Mouse (Mus musculus) megakaryocyte, embryonic 14.5 days (primary cell): Measurements from ENCODE around the gene Prorsd1. TPM values are rescaled to one million over a fixed set of nuclear protein-coding genes. Genes with fewer than 3 reads are reported as not detected.

Experiments
- H3K27me3 ChIP-seq: replicated peaks from 2 replicates; pipeline ENCODE3; 2012; ENCODE audit warnings: inconsistent platforms
- H3K36me3 ChIP-seq: replicated peaks from 2 replicates; pipeline ENCODE3; 2012; ENCODE audit warnings: low read length, inconsistent platforms, mixed read lengths
- H3K4me1 ChIP-seq: 2 replicates; pipeline ENCODE4 v1.6.1; 2012; ENCODE audit warnings: inconsistent platforms
- H3K4me3 ChIP-seq: replicated peaks from 2 replicates; pipeline ENCODE3; 2012; ENCODE audit warnings: moderate library complexity, mild to moderate bottlenecking, inconsistent platforms
- H3K9me3 ChIP-seq: 2 replicates; pipeline ENCODE4 v1.6.1; 2012; ENCODE audit warnings: inconsistent platforms
- FLI1 ChIP-seq: IDR thresholded peaks from 2 replicates; pipeline ENCODE4 v1.6.1; 2012; ENCODE audit warnings: low read length, inconsistent platforms, mixed read lengths
- GATA1 ChIP-seq: IDR thresholded peaks from 3 replicates; pipeline ENCODE4 v1.6.1; 2012; ENCODE audit warnings: mixed read lengths, low read length, inconsistent platforms, borderline replicate concordance
- polyA plus RNA-seq: library from polyadenylated mRNA; stranded (reverse); fragments of >175 nt; gene quantifications from 2 replicates; pipeline ENCODE4 v1.2.3, GENCODE M21; 2012; ENCODE audit warnings: low replicate concordance; ENCODE audit not compliant: insufficient read depth

Prorsd1 gene
- polyA plus RNA-seq, 1 experiment: 7.7 TPM

GRCm38 (mm10) chr11:29544225-29544945, 29.6 kb upstream of the Prorsd1 start:
- H3K9me3 ChIP-seq: no peaks in the 10 kb centered on the region
- peaks cover 64% of the 10 kb centered on the region for H3K36me3 ChIP-seq
- no peaks in the 10 kb centered on the region for H3K27me3 ChIP-seq
- peaks cover 17% of the 10 kb centered on the region for H3K4me1 ChIP-seq
- H3K4me3 ChIP-seq: no peak overlapping the region
- no peak for TF ChIP-seq FLI1
- no peak for TF ChIP-seq GATA1

- Histone ChIP-seq H3K9me3 (no peaks in the 10 kb centered on the region), H3K27me3 (no peaks in the 10 kb centered on the region), H3K4me1 (no peaks in the 10 kb centered on the region), H3K36me3 (peaks cover 90% of the 10 kb centered on the region), H3K4me3 (no peak overlapping the region)
- TF ChIP-seq FLI1 (no peak), GATA1 (no peak)
Observed at GRCm38 (mm10) chr11:29538201-29538600, 23.4 kb upstream of the Prorsd1 start.

GRCm38 (mm10) chr11:29525988-29526794, 11.4 kb upstream of the Prorsd1 start, which contains the start of gene Mtif2:
Mtif2 (plus strand) TSS chr11:29526408.
- Histone ChIP-seq H3K27me3 (no peaks in the 10 kb centered on the region), H3K9me3 (no peaks in the 10 kb centered on the region), H3K4me3 (peak within 1 kb of the TSS; percentile 92), H3K4me1 (peaks cover 35% of the 10 kb centered on the region), H3K36me3 (peaks cover 22% of the 10 kb centered on the region)
- TF ChIP-seq GATA1: no peak
- TF ChIP-seq FLI1: peak; percentile 50; the same call in 1 of the 2 replicates

- no peak for TF ChIP-seq FLI1
- TF ChIP-seq GATA1: no peak
- Histone ChIP-seq H3K9me3 (peaks cover 6% of the 10 kb centered on the region), H3K4me1 (peaks cover 16% of the 10 kb centered on the region), H3K4me3 (peak overlapping the region; percentile 95), H3K36me3 (peaks cover 39% of the 10 kb centered on the region), H3K27me3 (no peaks in the 10 kb centered on the region)
Observed at GRCm38 (mm10) chr11:29514325-29514681, 530 bp downstream of the Prorsd1 start.

GRCm38 (mm10) chr11:29512818-29513535, 1.9 kb downstream of the Prorsd1 start:
- no peaks in the 10 kb centered on the region for H3K27me3 ChIP-seq
- H3K4me3 ChIP-seq: no peak overlapping the region
- H3K36me3 ChIP-seq: peaks cover 37% of the 10 kb centered on the region
- TF ChIP-seq GATA1 (no peak), FLI1 (no peak)
- H3K9me3 ChIP-seq: no peaks in the 10 kb centered on the region
- peaks cover 16% of the 10 kb centered on the region for H3K4me1 ChIP-seq

GRCm38 (mm10) chr11:29509421-29509820, 5.4 kb downstream of the Prorsd1 start:
- Histone ChIP-seq H3K36me3 (peaks cover 61% of the 10 kb centered on the region), H3K27me3 (no peaks in the 10 kb centered on the region), H3K4me1 (peaks cover 19% of the 10 kb centered on the region), H3K4me3 (no peak overlapping the region), H3K9me3 (no peaks in the 10 kb centered on the region)
- no peak for TF ChIP-seq GATA1

GRCm38 (mm10) chr11:29504899-29505625, 9.8 kb downstream of the Prorsd1 start:
- no peak for TF ChIP-seq FLI1
- no peak for TF ChIP-seq GATA1
- H3K4me1 ChIP-seq: peaks cover 13% of the 10 kb centered on the region
- no peaks in the 10 kb centered on the region for H3K9me3 ChIP-seq
- H3K36me3 ChIP-seq: peaks cover 63% of the 10 kb centered on the region
- H3K27me3 ChIP-seq: no peaks in the 10 kb centered on the region
- H3K4me3 ChIP-seq: no peak overlapping the region

- H3K4me3 ChIP-seq: no peak overlapping the region
- H3K4me1 ChIP-seq: peaks cover 13% of the 10 kb centered on the region
- H3K9me3 ChIP-seq: no peaks in the 10 kb centered on the region
- TF ChIP-seq FLI1: no peak
- TF ChIP-seq GATA1: no peak
- no peaks in the 10 kb centered on the region for H3K27me3 ChIP-seq
- peaks cover 64% of the 10 kb centered on the region for H3K36me3 ChIP-seq
Observed at GRCm38 (mm10) chr11:29503948-29504893, 10.6 kb downstream of the Prorsd1 start.
